Mouse (Mus musculus) heart, postnatal 25 days (tissue): ENCODE results near the gene Wfikkn2. TPM values are rescaled to one million over a fixed set of nuclear protein-coding genes. Genes with fewer than 3 reads are reported as not detected.
"Not testable (repeated sequence)": the region's sequence is repeated elsewhere in the genome, so short reads cannot be mapped to it uniquely, and the experiment has no call there.

ENCODE experiments used
- DNase-seq: peaks from one replicate; pipeline ENCODE4 v3.0.0; 2022; ENCODE audit warnings: low spot score
- intact Hi-C: fragments of 180-260 bp; cut with DNase I; formaldehyde crosslinking; loops from one replicate; pipeline ENCODE4 v1.15.1; 2025
- total RNA-seq, 2 experiments: library from RNA; stranded (reverse); gene quantifications; 2 replicates each; pipeline ENCODE4 v1.2.3; 2021

Wfikkn2 gene
- total RNA-seq, 2 experiments from 2014 or later: 2.3 to 3.1 TPM

DNA sequence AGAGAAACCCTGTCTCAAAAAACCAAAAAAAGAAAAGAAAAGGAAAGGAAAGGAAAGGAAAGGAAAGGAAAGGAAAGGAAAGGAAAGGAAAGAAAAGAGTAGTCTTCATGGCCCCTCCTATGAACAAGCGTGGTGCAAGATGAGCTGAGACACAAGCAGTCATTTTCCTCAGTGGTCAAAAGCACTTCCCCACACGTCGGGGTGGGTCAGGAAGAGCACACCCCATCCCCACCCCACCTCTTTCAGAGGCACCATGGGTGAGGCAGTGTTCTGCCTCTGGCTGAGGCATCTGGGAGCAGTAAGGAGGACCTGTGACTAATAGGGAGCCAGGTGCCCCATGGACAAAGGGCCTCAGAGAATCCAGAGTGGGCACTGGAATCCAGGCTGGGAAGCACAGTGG is 20.4 kb upstream of the Wfikkn2 start:
- DNase-seq, intact Hi-C loops: not testable (repeated sequence)

DNA sequence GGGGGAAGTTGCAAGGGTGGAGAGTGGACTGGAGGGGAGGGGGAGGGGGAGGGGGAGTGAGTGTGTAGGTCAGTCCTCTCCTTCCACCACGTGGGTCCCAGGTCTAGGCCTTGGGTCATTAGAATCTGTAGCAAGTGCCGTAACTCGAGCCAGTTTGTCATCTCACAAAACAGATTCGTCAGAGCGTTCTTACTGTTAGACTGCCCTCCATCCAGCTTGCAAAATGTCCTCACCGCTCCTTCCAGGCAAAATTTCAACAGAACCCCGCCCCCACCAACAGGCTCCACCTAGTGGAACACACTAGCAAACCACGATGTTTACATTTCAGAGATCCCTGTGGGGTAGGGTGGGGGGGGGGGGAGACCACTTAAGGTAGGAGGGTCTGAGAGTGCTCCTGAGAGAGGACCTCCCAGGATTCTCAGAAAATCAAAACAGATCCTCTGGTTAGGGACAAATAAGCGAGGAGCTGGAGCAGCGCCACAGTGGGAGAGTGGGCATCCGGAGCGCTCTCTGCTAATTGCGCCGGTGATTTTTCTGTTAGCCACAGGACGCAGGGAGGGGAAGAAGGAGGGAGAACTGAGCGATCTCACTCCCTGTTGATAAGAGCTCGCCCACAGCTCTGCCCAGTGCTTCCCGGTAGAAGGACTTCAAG is 19.5 kb upstream of the Wfikkn2 start:
- intact Hi-C loops: no loop called here
- DNase-seq: no peak

DNA sequence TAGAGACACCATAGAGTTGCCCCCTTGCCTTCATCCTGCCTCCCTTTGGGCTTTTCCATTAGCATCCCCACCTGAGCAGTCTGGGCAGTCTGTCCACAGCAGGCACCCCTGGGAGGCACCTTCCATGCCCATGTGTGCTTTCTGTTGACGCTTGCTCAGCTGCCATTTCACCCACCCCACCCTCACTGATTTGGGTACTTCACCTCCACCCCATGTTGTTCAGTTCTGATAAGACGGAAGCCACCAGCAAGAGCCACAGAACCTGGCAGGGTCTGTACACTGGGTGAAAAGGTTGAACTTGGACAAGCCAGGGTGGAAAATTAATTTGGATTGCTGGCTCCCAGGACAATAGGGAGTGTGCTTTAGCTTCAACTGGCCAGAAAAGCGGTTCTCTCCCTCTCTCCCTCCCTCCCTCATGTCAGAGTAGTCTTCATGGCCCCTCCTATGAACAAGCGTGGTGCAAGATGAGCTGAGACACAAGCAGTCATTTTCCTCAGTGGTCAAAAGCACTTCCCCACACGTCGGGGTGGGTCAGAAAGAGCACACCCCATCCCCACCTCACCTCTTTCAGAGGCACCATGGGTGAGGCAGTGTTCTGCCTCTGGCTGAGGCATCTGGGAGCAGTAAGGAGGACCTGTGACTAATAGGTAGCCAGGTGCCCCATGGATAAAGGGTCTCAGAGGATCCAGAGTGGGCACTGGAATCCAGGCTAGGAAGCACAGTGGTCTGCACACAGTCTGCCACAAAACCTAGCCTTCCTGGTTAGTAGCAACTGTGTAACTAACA is 16.0 kb upstream of the Wfikkn2 start:
- no peak for DNase-seq
- intact Hi-C loops: no loop called here

DNA sequence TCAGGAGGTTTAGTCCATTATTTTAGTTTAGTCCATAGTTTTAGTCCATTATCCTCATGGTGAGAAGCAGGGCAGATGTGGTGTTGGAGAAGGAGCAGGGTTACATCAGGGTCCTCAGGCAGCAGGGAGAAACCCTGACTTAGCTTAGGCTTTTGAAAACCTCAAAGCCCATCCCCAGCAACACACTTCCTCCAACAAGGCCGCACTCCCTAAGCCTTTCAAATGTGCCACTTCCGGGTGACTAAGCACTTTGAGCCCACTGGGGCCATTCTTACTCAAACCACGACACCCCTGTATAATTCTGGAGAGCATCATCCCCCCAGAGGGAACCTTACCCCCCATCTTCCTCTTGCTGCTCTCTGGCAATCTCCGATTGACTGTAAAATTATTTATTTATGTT is 14.0 kb upstream of the Wfikkn2 start:
- DNase-seq: no peak
- intact Hi-C loops: no loop called here

DNA sequence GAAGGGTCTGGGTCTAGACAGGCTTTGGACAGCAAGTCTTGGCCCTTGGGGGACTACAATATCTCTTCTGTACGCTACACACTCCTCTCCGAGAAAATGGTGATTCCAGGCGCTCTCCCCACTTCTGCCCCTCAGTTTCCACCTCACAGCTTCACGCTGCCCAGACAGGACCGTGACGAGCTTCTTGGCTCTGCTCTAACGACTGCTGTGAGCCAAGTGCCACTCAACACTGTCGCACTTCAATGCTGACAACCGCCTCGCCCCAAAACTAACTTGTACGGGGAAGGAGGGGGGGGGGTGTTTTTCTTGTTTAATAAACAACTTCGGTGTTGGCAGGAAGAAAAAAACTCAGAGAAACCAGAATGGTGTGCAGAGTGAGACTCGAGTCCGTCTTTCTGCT is 12.2 kb upstream of the Wfikkn2 start:
- DNase-seq: no peak
- intact Hi-C loops: no loop called here

DNA sequence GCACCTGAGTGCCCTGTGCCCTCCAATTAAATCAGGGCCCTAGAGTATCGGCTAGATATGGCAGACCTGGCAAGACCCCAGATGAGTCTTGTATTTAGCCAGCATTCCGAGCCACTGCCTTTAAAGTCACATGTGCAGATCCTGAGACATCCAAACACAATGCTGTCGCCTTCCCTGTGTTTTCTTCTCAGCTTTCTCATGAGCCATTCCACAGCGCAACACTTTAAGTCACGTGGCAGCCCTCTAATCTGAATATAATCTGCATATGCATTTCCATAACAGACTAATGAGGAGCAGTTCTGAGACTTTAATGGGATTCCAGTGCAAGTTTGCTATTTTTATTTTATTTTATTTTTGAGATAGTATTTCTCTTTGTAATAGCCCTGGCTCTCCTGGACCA is 9.9 kb upstream of the Wfikkn2 start:
- intact Hi-C loops: no loop called here

DNA sequence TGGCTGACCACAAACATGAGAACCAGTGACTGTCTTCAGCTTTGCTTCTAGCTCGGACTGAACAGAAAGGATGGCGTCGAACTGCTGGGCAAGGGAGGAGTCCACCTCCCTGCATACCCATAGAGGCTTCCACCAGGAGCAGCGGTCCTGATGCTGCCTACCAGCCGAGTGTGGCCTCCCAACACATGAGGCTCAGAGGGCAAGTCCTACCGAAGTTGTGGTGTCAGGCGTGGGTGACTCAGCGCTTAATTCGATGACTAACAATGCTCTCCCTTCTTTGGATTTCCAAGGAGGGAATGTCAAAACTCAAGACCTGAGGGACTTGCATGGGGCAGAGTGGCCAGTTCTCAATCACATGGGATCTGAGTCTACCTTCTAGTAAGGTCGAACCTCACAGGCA is 7.9 kb upstream of the Wfikkn2 start:
- intact Hi-C loops: no loop called here
- no peak for DNase-seq

More for the DNA sequence above, 9.9 kb upstream of the Wfikkn2 start:
- no peak for DNase-seq

DNA sequence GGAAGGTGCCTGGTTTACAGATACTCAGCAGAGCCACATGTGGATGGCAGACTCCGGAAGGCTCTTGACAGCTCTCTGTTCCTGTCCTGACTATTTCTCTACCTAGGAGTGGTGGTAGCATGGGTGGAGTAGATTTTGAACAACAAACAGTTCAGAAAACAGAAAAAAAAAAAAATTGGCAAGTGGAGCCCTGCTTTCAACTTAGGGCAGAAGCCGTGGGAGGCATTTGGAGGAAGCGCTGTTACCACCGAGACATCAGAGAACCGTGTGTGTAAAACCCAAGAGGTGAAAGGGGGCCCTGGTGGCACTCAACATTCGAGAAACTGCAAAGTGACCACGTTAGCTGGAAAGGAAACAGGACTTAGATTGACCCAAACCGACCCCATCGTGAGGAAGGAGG is 7.4 kb upstream of the Wfikkn2 start:
- DNase-seq: no peak
- intact Hi-C loops: no loop called here

DNA sequence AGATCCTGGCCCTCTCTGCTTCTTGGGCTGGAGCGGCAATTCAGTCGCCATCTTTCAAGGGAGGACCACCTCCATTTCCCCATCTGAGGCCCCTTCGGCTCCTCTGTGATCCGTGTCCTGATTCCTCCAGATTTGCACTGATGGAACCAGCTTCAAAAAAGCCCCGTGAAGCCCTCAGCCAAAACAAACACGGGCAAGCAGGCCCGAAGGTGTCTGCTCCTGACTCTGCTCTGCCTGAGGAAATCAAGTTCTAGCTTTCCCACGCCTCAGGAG is 920 bp upstream of the Wfikkn2 start:
- DNase-seq: no peak
- intact Hi-C loops: no loop called here

DNA sequence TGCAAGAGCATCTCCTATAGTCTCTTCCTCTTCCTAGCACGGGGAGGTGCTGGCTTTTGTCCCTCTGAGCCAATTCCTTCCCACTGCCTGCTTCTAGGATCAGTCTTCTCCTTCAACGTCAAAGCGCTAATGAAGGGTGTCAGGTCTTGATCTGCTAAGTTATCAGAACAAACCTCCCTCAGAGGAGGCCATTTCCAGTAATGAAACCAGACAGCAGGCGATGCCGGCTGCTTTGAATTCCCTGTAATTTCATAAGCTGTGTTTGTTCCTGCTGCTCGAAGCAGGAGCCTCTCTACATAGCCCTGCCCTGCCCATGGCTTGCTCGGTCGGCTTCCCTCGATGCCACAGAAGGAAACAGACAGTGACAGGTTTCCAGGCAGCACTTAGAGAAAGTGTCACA is 1.4 kb downstream of the Wfikkn2 start:
- intact Hi-C loops: no loop called here

DNA sequence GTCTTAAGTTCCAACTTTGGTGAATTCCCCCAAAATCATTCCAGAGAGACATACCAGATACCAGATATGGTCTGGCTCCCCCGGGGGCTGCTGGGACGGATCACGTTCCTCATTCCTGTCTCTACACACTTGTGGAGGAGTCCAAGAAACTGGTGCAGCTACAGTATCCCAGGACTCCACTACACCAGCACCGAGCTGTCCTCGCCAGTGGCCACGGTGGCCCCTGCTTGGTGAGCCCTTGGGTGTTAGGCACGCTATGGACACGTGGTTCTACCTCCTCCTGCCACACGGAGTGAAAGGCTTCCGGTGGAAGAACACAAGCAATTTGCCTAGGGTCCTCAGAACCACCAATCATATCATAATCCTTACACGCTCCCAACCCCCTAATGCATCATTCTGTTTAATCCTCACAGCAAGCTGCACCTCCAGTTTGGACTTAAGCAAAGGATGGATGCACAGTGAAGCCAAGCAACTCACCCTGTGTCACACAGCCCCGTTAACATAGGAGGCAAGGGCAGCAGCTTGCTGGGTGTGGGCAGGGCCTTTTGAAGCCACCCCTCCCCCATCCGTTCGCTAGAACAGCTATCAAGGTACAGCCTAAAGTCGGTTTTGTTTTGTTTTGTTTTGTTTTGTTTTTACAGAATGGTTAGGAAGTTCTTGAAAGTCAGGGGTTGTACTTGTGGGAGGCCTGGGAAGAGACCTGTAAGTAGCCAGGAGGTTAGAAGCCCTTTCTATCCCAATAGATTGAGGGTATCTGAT is 2.2 kb downstream of the Wfikkn2 start:
- intact Hi-C loops: no loop called here
- DNase-seq: no peak

More for the DNA sequence above, 1.4 kb downstream of the Wfikkn2 start:
- no peak for DNase-seq

DNA sequence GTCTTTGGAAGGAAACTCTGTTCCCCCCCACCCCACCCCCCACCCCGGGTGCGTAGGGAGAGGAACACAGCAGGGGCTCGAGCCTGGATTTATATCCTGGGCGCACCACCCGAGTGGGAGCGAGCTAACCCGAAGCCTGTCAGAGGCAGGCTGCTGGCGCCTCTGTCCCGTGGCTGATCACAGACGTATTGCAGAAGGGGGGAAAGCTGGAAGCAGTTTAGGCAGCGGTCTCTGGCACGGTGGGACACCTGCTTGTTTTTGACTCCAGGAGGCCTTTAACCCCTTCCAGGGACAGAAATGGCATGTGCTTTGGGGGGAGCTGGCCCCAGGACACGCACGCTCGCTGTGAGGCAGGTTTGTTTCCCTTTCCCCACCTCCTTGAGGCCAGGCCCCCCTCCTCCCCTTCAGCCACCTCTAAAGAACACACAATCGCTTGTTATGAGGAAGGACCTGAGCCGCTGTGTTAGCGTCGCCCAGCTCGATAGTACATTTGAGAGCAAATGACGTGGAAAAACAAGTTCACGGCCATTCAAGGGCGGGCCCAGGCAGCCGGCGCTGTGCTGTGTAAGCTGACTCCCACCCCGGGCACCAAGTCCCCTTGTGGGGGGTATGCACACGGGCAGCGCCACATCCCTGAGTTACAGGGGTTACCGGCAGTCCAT is 2.9 kb downstream of the Wfikkn2 start:
- intact Hi-C loops: no loop called here
- DNase-seq: no peak

DNA sequence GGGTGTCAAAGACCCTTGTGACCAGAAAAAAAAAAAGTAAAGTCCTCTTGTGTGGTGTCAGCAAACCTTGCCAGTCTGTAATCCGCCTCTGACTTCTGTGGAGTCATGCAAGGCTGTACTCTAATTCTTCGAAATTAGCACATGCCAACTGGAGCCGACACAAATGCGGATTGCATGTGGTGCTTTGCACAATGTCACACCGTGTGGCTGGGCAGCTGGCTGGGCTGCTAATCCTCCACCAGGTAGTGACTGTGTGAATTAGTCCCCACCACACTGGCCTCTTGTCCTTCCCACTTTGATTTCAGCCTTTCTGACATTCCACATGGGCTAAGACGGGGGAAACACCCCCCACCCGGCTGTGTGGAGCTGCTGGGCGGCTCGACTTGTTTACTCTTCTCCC is 6.1 kb downstream of the Wfikkn2 start:
- DNase-seq: no peak
- intact Hi-C loops: loop anchor here (5.0 kb wide), 2 partner anchors 163 to 248 kb away; partner anchors contain the start of gene Spata20

DNA sequence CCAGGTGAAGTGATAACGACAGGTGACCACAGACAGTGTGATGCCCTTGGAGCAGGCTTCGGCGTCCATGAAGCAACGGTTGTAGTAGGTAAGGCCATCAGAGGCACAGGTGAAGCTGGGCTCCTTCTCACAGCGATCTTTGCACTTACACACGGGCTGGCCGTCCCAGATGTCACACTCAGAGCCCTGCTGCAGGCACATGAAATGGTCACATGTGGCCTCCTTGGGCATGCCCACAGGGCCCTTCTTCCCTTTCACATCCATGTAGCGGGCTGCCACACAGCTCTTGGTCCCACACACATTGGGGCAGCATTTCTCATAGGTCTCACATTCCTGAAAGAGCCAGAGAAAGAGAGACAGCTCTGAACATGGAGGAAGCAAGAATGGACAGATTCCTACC is 7.0 kb downstream of the Wfikkn2 start:
- intact Hi-C loops: loop anchor here (5.0 kb wide), 2 partner anchors 164 to 249 kb away; partner anchors contain the start of gene Spata20
- no peak for DNase-seq

DNA sequence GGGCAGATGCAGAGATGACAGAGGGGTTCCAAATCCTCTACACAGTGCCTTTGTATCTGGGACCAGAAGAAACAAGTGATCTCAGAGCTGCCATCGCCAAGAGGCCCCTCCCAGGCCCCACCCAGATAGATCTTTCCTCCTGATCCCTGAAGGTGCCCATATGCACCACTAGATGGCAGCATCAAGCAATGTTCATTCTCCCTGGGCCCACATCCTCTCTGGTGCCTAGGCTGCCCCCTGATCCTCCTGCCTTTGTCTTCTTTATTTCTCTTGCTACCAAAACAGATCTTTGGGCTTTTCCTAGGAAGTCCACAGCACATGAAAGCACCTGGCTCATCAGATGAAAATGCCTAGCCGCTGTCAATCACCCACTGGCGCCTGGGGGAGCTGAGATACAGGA is 9.7 kb downstream of the Wfikkn2 start:
- intact Hi-C loops: loop anchor here (1.0 to 5.0 kb wide), 3 partner anchors 41 to 251 kb away; partner anchors contain the start of gene Spata20
- DNase-seq: peak; percentile 56

DNA sequence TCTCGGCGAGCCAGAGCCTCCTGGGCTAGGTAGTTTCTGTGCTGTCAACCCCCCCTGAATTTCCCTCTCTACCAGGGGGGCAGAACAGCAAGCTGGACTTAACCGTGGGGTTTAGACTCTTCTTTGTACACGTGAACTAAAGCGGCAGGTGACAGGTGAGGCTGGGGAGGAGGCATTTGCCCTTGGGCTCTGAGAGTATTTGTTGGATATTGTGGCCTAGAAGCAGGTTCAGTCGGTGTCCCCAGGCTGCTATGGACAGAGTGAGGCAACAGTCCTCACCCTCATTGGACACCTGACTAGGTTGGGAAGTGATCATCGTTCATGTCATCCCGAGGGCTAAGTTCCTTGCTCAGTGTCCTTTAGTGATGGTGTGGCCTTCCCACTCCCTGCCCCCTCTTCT is 10.9 kb downstream of the Wfikkn2 start:
- no peak for DNase-seq
- intact Hi-C loops: loop anchor here (5.0 kb wide), 2 partner anchors 167 to 252 kb away; partner anchors contain the start of gene Spata20

DNA sequence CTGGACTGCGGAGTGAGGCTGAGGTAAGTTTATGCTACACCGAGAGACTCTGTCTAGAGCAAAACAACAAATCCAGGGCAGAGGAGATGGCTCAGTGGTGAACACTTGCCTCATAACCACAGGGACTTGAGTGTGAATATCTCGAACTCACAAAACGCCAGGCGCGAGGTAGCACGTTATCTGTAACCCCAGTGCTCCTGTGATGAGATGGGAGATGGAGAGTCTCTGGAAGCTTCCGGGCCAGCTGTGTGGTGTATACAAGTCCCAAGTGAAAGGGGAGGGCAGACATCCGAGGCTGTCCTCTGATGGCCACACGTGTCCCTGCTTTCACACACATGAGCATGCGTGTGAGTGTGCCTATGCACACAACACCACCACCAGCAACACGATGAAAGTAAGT is 11.4 kb downstream of the Wfikkn2 start:
- DNase-seq: no peak
- intact Hi-C loops: no loop called here

DNA sequence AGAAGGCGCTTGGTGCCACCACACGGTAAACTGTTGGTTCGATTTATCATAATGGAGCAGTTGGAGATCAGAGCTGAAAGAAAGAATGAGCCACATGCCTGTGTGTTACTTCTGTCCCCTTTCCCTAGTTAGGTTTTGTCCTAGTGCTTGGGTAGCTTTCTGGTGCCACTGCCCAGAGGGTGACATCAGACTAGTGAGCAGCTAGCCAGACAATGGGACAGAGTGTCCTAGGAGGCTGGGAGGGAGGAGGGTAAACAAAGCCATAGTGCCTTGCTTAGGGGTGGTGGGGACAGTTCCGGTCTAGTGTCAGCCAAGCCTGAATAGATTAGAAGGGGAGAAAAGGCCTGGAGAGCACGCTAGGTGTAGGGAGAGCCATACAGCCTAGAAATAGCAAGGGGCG is 12.4 kb downstream of the Wfikkn2 start:
- no peak for DNase-seq
- intact Hi-C loops: no loop called here

DNA sequence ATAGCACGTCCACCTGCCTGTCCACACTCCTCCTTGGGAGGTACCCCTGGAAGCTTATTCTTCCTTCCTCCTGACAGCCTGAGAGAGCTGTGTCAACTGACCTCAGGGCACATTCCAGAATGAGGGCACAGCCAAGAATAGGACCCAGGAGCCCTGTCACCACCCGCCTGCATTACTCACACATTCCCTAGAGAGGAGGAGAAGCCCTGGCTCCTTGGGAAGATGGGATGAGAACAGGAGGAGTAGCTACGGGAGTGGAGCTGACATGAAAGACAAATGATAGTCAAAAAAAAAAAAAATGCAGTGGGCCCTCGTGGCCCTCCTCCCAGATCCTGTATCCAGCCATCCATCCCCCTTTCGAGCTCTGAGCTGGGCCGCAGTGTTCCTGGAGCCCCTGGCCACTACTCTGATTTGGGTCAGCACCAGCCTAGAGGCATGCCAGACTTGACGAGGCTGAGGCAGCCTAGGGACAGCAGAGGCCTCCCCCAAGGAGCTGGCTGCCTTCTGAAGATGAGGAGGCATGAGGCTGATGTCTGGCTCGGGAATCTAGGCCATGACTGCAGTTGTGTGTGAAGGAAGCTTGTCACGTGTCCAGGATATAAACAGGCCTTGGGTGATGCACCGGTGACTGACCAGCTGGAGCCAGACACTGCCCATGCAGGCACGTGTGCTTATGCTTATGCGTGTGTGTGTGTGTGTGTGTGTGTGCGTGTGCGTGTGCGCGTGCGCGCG is 13.8 kb downstream of the Wfikkn2 start:
- intact Hi-C loops: no loop called here
- DNase-seq: no peak

DNA sequence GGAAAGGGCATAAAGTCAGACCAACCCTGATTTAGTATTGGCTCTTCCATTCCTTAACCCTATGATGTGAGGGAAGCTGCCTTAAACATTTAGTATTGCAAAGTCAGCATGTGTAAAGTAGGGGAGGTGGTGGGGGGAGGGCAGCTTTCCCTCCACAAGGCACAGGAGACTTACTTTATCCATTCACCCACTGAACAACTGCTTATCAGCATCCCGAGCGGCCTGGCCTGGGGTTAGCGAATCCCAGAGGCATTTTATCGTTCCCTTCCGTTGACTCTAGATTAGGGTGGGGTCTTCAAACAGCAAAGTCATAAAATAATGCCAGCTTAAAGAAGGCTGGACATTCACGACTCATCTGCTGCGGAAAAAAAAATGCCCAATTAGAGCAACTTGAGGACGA is 15.6 kb downstream of the Wfikkn2 start:
- no peak for DNase-seq
- intact Hi-C loops: no loop called here
